Mouse (Mus musculus): ENCODE results near the gene Plac8. TPM values are rescaled to one million over a fixed set of nuclear protein-coding genes. Genes with fewer than 3 reads are reported as not detected.

Gene Plac8
- polyA plus RNA-seq, 1 experiment from 2014 or later = 92.7 TPM

- POLR2A ChIA-PET = interaction anchor here (0.7 to 1.4 kb wide), 3 partner anchors 12 to 100 kb away, joined by 3 to 5 read pairs (median 3); partner anchors contain the start of gene Lin54
- no peak for TF ChIP-seq CTCF (IDR thresholded peaks at IDR 0.05)
- ATAC-seq (no peak), DNase-seq (ENCODE audit: low read depth, low spot score) (no peak)
- no peaks in the 10 kb centered on the region for H3K27me3 ChIP-seq
- CTCF ChIA-PET = interaction anchor here (0.6 to 3.0 kb wide), 3 partner anchors 9 to 21 kb away, joined by 3 to 11 read pairs (median 6); no protein-coding TSS in a partner anchor
- in situ Hi-C loops (cut with MboI; ENCODE audit: low pct_unique_long_range_greater_than_20kb) = loop anchor here (5.0 kb wide), 1 partner anchor 87 kb away; no protein-coding TSS in a partner anchor
These were observed 53.0 kb downstream of the Plac8 start for GRCm38 (mm10) chr5:100519027-100519411.

DNA sequence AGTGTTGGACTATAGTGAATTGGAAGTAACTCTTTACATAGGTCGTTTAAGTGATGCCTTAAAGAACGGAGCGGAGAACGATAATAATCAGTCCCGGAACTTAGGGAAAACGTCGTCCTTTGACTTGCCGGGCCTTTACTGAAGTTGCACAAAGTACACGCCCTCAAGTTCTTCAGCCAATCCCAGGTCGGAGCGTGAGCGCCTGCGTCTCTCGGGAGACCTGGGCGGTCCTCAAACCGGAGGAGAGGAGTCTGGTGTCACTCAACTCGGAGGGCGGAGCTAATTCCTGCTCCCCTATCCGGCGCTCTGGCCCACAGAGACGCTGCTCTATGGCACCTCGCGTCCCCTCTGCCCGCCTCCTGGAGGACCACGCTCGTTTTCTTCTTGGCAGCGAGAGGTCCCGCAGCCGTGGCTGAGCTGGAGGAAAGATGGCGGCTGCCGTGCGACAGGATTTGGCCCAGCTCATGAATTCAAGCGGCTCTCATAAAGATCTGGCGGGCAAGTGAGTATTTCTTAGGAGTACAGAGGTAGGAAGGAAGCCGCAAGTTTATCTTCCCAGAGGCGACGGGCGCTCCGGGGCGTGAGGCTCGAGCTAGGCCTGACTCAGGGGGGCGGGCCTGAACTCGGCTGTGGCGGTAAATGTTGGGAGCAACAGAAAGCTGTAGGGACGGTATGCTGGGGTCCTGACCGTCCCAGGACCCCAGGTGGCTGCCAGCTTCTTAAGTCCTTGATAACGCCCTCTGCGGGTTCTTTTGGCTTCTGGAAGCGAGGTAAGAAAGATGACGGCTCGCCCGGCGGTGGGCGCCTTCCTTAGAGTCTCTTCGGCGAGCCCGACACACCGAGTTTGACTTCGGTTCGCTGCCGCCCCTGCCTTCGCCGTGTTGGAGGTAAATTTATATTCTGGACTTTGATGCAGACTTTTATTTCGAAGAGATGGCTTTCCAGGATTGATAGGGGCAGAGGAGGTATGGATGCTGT is 53.7 kb downstream of the Plac8 start, which contains the start of gene Cops4:
Gene Cops4 (plus strand): TSS at position 261 of the 978 bp plus-strand sequence.
- TF ChIP-seq CTCF (IDR thresholded peaks at IDR 0.05) = no peak
- peak; percentile 95 for ATAC-seq
- ChIA-PET POLR2A (interaction anchor here (0.7 to 1.4 kb wide), 5 partner anchors 12 to 105 kb away, joined by 3 to 5 read pairs (median 3); partner anchors contain the start of gene Lin54), CTCF (interaction anchor here (0.9 to 3.0 kb wide), 7 partner anchors 10 to 117 kb away, joined by 3 to 11 read pairs (median 3); no protein-coding TSS in a partner anchor)
- DNase-seq (ENCODE audit: low read depth, low spot score) = peak; percentile 97
- H3K27me3 ChIP-seq = no peaks in the 10 kb centered on the region
- in situ Hi-C loops (cut with MboI; ENCODE audit: low pct_unique_long_range_greater_than_20kb) = loop anchor here (5.0 kb wide), 1 partner anchor 86 kb away; no protein-coding TSS in a partner anchor

DNA sequence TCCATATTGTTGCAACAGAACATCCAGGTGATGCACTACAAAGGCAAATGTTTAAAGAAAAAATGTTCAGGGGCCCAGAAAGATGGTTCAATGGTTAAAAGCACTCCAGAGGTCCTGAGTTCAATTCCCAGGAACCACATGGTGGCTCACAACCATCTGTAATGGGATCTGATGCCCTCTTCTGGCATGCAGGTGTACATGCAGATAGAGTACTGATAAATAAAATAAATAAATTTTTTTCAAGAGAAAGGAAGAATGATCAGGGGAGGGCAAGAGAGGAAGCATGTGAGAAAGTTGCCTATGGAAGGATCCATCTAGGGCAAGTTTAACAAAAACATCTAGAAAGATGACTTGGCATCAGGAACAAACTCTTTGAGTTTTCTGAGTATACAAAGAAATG is 59.5 kb downstream of the Plac8 start:
- in situ Hi-C loops (cut with MboI; ENCODE audit: low pct_unique_long_range_greater_than_20kb) = no loop called here
- ATAC-seq = no peak
- no peak for DNase-seq (ENCODE audit: low read depth, low spot score)
- H3K27me3 ChIP-seq = no peaks in the 10 kb centered on the region
- TF ChIP-seq CTCF (IDR thresholded peaks at IDR 0.05) = peak; percentile 62
- CTCF ChIA-PET = no interaction called here
- POLR2A ChIA-PET = no interaction called here

DNA sequence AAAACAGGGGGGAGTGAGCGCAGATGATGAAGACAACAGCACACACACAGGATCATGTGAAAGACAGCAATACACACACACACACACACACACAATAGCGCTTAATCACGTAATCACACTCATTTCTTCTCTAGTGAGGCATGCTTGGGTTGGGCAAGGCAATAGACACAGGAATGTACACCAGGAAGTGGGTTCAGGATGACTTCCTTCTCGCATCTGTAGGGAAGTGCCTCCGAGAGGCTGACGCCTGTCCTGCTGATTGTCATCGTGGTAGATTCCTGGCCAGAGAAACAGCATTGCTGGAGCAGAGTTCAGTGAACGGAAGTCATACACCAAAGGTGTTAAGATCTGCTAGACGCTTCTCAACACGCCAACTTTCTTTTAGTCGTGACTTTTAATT is 62.8 kb downstream of the Plac8 start:
- in situ Hi-C loops (cut with MboI; ENCODE audit: low pct_unique_long_range_greater_than_20kb) = no loop called here
- TF ChIP-seq CTCF (IDR thresholded peaks at IDR 0.05) = no peak
- ChIA-PET POLR2A (no interaction called here), CTCF (no interaction called here)
- H3K27me3 ChIP-seq = no peaks in the 10 kb centered on the region
- DNase-seq (ENCODE audit: low read depth, low spot score) (no peak), ATAC-seq (no peak)

Other genes starting within 250 kb of the Plac8 start
- gene Sec31a, start 156.0 kb downstream of the Plac8 start, polyA plus RNA-seq (2021) = 223 TPM
- gene Lin54, start 71.6 kb downstream of the Plac8 start, polyA plus RNA-seq (2021) = 11.8 TPM
- gene Cops4, start 53.9 kb downstream of the Plac8 start, polyA plus RNA-seq (2021) = 132 TPM
- gene Coq2, start 102.9 kb upstream of the Plac8 start, polyA plus RNA-seq (2021) = 83.6 TPM
- 1.6 TPM for gene Hpse, start 147.5 kb upstream of the Plac8 start, polyA plus RNA-seq (2021)
- gene Helq, start 226.4 kb upstream of the Plac8 start, polyA plus RNA-seq (2021) = 22.8 TPM
- 99.9 TPM for gene Mrps18c, start 226.4 kb upstream of the Plac8 start, polyA plus RNA-seq (2021)
- 18.5 TPM for gene Abraxas1, start 248.7 kb upstream of the Plac8 start, polyA plus RNA-seq (2021)

Measured in Patski (cell line).